Mouse (Mus musculus) layer of hippocampus, adult 2 months (tissue): ENCODE results near the gene Otop3. TPM values are rescaled to one million over a fixed set of nuclear protein-coding genes. Genes with fewer than 3 reads are reported as not detected.
"Not testable (repeated sequence)": the region's sequence is repeated elsewhere in the genome, so short reads cannot be mapped to it uniquely, and the experiment has no call there.

Experiments
- DNase-seq, 2 experiments: peaks; one replicate each; pipeline ENCODE4 v3.0.0; 2022; ENCODE audit warnings: low spot score in 2 of 2
- H3K27ac ChIP-seq: fragments of 200-600 bp; 2 replicates; pipeline ENCODE4 v1.8.1; 2022
- H3K4me3 ChIP-seq: fragments of 200-600 bp; 2 replicates; pipeline ENCODE4 v1.8.1; 2022; ENCODE audit warnings: mild to moderate bottlenecking
- CTCF ChIP-seq: fragments of 200-600 bp; conservative IDR thresholded peaks from 2 replicates; pipeline ENCODE4 v1.8.1; 2022; ENCODE audit warnings: antibody characterized with exemption, mild to moderate bottlenecking, moderate library complexity
- total RNA-seq, 2 experiments: library from RNA; stranded (reverse); gene quantifications; 2 replicates each; pipeline ENCODE4 v1.2.3; 2021

Otop3 gene
- total RNA-seq, 2 experiments from 2014 or later = 0.20 TPM; not detected in 1

- Histone ChIP-seq H3K4me3 (peak overlapping the region; percentile 54), H3K27ac (peak overlapping the region; percentile 92)
- peak in 1 of 2 experiments; percentile 64 for DNase-seq
- TF ChIP-seq CTCF = no peak
These were observed 40.3 kb downstream of the Otop3 start for GRCm38 (mm10) chr11:115374695-115375425.

GRCm38 (mm10) chr11:115376722-115377121 lies 42.2 kb downstream of the Otop3 start:
- TF ChIP-seq CTCF = no peak
- Histone ChIP-seq H3K27ac (no peak overlapping the region), H3K4me3 (no peak overlapping the region)
- no peak for DNase-seq

- DNase-seq = no peak
- no peak for TF ChIP-seq CTCF
These were observed 42.7 kb downstream of the Otop3 start for GRCm38 (mm10) chr11:115377254-115377653.

GRCm38 (mm10) chr11:115377854-115378253 lies 43.3 kb downstream of the Otop3 start:
- no peak overlapping the region for H3K4me3 ChIP-seq
- no peak overlapping the region for H3K27ac ChIP-seq
- peak; percentile 36; the same call in 1 of the 2 replicates for TF ChIP-seq CTCF
- no peak for DNase-seq

More at GRCm38 (mm10) chr11:115377254-115377653, 42.7 kb downstream of the Otop3 start:
- no peak overlapping the region for H3K27ac ChIP-seq
- no peak overlapping the region for H3K4me3 ChIP-seq

- H3K27ac ChIP-seq = peak overlapping the region; percentile 98; the same call in 1 of the 2 replicates
- DNase-seq = no peak
- H3K4me3 ChIP-seq = peak overlapping the region; percentile 91
- TF ChIP-seq CTCF = no peak
These were observed 46.7 kb downstream of the Otop3 start for GRCm38 (mm10) chr11:115381276-115381675.

- DNase-seq = peak; percentile 85 to 90
- H3K4me3 ChIP-seq = peak within 1 kb of the TSS; percentile 91
- no peak for TF ChIP-seq CTCF
- H3K27ac ChIP-seq = peak within 1 kb of the TSS; percentile 98
These were observed 47.4 kb downstream of the Otop3 start, which contains the start of gene Cdr2l for GRCm38 (mm10) chr11:115381743-115382539. Gene Cdr2l, plus strand, starts transcription at chr11:115381916.

- no peak for DNase-seq
- TF ChIP-seq CTCF = no peak
- Histone ChIP-seq H3K4me3 (peak overlapping the region; percentile 91), H3K27ac (peak overlapping the region; percentile 98)
These were observed 48.4 kb downstream of the Otop3 start for GRCm38 (mm10) chr11:115382891-115383290.

GRCm38 (mm10) chr11:115383701-115384474 lies 49.4 kb downstream of the Otop3 start:
- no peak for DNase-seq
- Histone ChIP-seq H3K4me3 (peak overlapping the region; percentile 91), H3K27ac (peak overlapping the region; percentile 98)
- TF ChIP-seq CTCF = no peak

GRCm38 (mm10) chr11:115384587-115384986 lies 50.1 kb downstream of the Otop3 start:
- no peak for TF ChIP-seq CTCF
- Histone ChIP-seq H3K27ac (peak overlapping the region; percentile 98), H3K4me3 (no peak overlapping the region; the same call in 1 of the 2 replicates)
- no peak for DNase-seq

- DNase-seq, H3K4me3 ChIP-seq, H3K27ac ChIP-seq: not testable (repeated sequence)
These were observed 52.3 kb downstream of the Otop3 start for GRCm38 (mm10) chr11:115386859-115387258.

- no peak overlapping the region for H3K27ac ChIP-seq
- DNase-seq = no peak
- H3K4me3 ChIP-seq = no peak overlapping the region
- TF ChIP-seq CTCF = no peak
These were observed 56.8 kb downstream of the Otop3 start for GRCm38 (mm10) chr11:115391358-115391757.

- Histone ChIP-seq H3K4me3 (no peak overlapping the region), H3K27ac (no peak overlapping the region)
- no peak for TF ChIP-seq CTCF
- no peak for DNase-seq
These were observed 59.3 kb downstream of the Otop3 start for GRCm38 (mm10) chr11:115393721-115394325.

Other genes with a start within 250 kb of the Otop3 start
- 1 to 10 TPM; 3.3 to 3.4 TPM for gene Rab37, start 243.3 kb upstream of the Otop3 start, total RNA-seq
- gene Cd300lf, start 200.7 kb upstream of the Otop3 start, total RNA-seq = under 1 TPM; 0.38 to 0.49 TPM
- gene Slc9a3r1, start 171.4 kb upstream of the Otop3 start, total RNA-seq = 10 to 100 TPM; 67.3 to 74.6 TPM
- gene Tmem104, start 147.2 kb upstream of the Otop3 start, total RNA-seq = 10 to 100 TPM; 18.1 to 20.1 TPM
- 10 to 100 TPM; 20.5 to 20.6 TPM for gene Nat9, start 146.9 kb upstream of the Otop3 start, total RNA-seq
- 10 to 100 TPM; 47.4 to 47.5 TPM for gene Grin2c, start 67.5 kb upstream of the Otop3 start, total RNA-seq
- 10 to 100 TPM; 22.4 to 22.5 TPM for gene Fdxr, start 57.7 kb upstream of the Otop3 start, total RNA-seq
- gene Fads6, start 37.1 kb upstream of the Otop3 start, total RNA-seq = 10 to 100 TPM; 13.2 to 15.1 TPM
- gene Otop2, start 27.6 kb upstream of the Otop3 start, total RNA-seq = under 1 TPM; 0.51 to 0.59 TPM
- gene Ush1g, start 12.7 kb upstream of the Otop3 start, total RNA-seq = under 1 TPM; 0.37 to 0.64 TPM
- gene Hid1, start 33.0 kb downstream of the Otop3 start, total RNA-seq = 100 to 1,000 TPM; 110 to 119 TPM
- gene Cdr2l, start 47.2 kb downstream of the Otop3 start, total RNA-seq = 10 to 100 TPM; 21.9 to 26.1 TPM
- gene Mrpl58, start 69.0 kb downstream of the Otop3 start, total RNA-seq = 100 to 1,000 TPM; 100 to 105 TPM
- gene Atp5h, start 85.2 kb downstream of the Otop3 start, total RNA-seq = 100 to 1,000 TPM; 467 to 494 TPM
- 10 to 100 TPM; 74.5 to 74.6 TPM for gene Kctd2, start 85.4 kb downstream of the Otop3 start, total RNA-seq
- gene Trim80, start 105.8 kb downstream of the Otop3 start, total RNA-seq = not detected
- not detected for gene Slc16a5, start 127.7 kb downstream of the Otop3 start, total RNA-seq
- gene Armc7, start 140.9 kb downstream of the Otop3 start, total RNA-seq = 10 to 100 TPM; 10.4 to 10.9 TPM
- gene Nt5c, start 157.1 kb downstream of the Otop3 start, total RNA-seq = 10 to 100 TPM; 64.3 to 65.5 TPM
- gene Jpt1, start 179.7 kb downstream of the Otop3 start, total RNA-seq = 100 to 1,000 TPM; 140 to 142 TPM
- 100 to 1,000 TPM; 318 to 328 TPM for gene Sumo2, start 201.5 kb downstream of the Otop3 start, total RNA-seq
- 10 to 100 TPM; 48.7 to 49.3 TPM for gene Nup85, start 229.7 kb downstream of the Otop3 start, total RNA-seq